Mouse (Mus musculus) kidney, adult 2 months (tissue): ENCODE measurements around the gene Kdelc2.

Experiments used
- CTCF ChIP-seq: fragments of 200-500 bp; conservative IDR thresholded peaks from 2 replicates; pipeline ENCODE4 v1.5.1; 2011; ENCODE audit warnings: low read depth, mild to moderate bottlenecking, control low read depth, low read length, moderate library complexity, mixed read lengths; ENCODE audit not compliant: insufficient read depth, insufficient read length
- POLR2A ChIP-seq: fragments of 200-500 bp; IDR thresholded peaks from one replicate; pipeline ENCODE4 v1.6.1; 2011; ENCODE audit warnings: low read depth, low read length, control low read depth

GRCm38 (mm10) chr9:53435830-53436570, 52.2 kb downstream of the Kdelc2 start:
- TF ChIP-seq CTCF (no peak), POLR2A (no peak)
